Mouse (Mus musculus): Measurements from ENCODE around the gene Tada3.

GRCm38 (mm10) chr6:113351161-113351560 lies 26.5 kb downstream of the Tada3 start:
- TF ChIP-seq POLR2A (IDR thresholded peaks at IDR 0.05; ENCODE audit: insufficient read depth, low read length) (no peak), CTCF (IDR thresholded peaks at IDR 0.05; ENCODE audit: low read depth, low read length) (no peak)
